Mouse (Mus musculus) midbrain, embryonic 10.5 days (tissue): ENCODE measurements at regions not wholly inside any gene's neighbourhood (a gene's known extent, or its start where the extent isn't known, plus 50 kb on each side); places are given as distances from the start of the nearest gene placed in this dataset.

Experiments used
- DNase-seq: peaks from one replicate; pipeline ENCODE4 v3.0.0-alpha.2; 2017; ENCODE audit warnings: low spot score
- H3K27ac ChIP-seq: fragments of 300-500 bp; sonication (generic); replicated peaks from 2 replicates; pipeline ENCODE4 v1.5.1; 2016; ENCODE audit warnings: mild to moderate bottlenecking
- H3K27me3 ChIP-seq: fragments of 300-500 bp; sonication (generic); 2 replicates; pipeline ENCODE4 v1.6.1; 2016; ENCODE audit warnings: low read depth, mild to moderate bottlenecking; ENCODE audit not compliant: poor library complexity, severe bottlenecking
- H3K36me3 ChIP-seq: fragments of 300-500 bp; sonication (generic); 2 replicates; pipeline ENCODE4 v1.6.1; 2016; ENCODE audit warnings: mild to moderate bottlenecking, moderate library complexity
- H3K4me1 ChIP-seq: fragments of 300-500 bp; sonication (generic); 2 replicates; pipeline ENCODE4 v1.6.1; 2016
- H3K4me3 ChIP-seq: fragments of 300-500 bp; sonication (generic); 2 replicates; pipeline ENCODE4 v1.5.1; 2016; ENCODE audit warnings: mild to moderate bottlenecking, moderate library complexity
- H3K9me3 ChIP-seq: fragments of 300-500 bp; sonication (generic); replicated peaks from 2 replicates; pipeline ENCODE4 v1.6.1; 2016; ENCODE audit warnings: mild to moderate bottlenecking
- WGBS: fragments of 180-500 bp; shearing (Covaris S2); methylation state at CpG from one replicate; pipeline ENCODE4 v1.1.7; 2016; 5-methylcytosine and 5-hydroxymethylcytosine counted together

GRCm38 (mm10) chr1:91632906-91633493, 92.7 kb downstream of the Asb1 start:
- H3K4me1 ChIP-seq = no peaks in the 10 kb centered on the region
- no peaks in the 10 kb centered on the region for H3K36me3 ChIP-seq
- H3K27me3 ChIP-seq = no peaks in the 10 kb centered on the region
- no peak overlapping the region for H3K4me3 ChIP-seq
- WGBS = 86% methylated on average over 15 of the region's 15 CpGs
- H3K27ac ChIP-seq = no peak overlapping the region; the same call in 1 of the 2 replicates
- no peak for DNase-seq
- no peaks in the 10 kb centered on the region for H3K9me3 ChIP-seq

DNA sequence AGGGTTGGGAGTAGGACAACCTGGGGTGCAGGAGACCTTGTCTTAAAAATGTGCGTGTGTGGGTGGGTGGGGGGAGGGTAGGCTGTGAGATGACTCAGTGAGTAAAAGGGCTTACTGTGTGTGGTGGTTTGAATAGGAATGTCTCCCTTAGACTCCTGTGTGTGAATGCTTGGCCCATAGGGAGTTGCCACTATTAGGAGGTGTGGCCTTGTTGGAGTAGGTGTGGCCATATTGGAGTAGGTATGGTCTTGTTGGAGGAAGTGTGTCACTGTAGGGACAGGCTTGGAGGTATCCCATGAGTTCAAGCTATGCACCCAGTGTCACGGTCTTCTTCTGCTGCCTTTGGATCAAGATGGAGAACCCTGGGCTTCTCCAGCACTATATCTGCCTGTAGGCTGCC, 96.2 kb downstream of the Asb1 start:
- DNase-seq = no peak
- Histone ChIP-seq H3K27ac (no peak overlapping the region), H3K36me3 (no peaks in the 10 kb centered on the region), H3K4me3 (no peak overlapping the region), H3K4me1 (no peaks in the 10 kb centered on the region), H3K27me3 (no peaks in the 10 kb centered on the region), H3K9me3 (no peaks in the 10 kb centered on the region)
- 89% methylated on average over 2 of the region's 2 CpGs for WGBS

GRCm38 (mm10) chr1:91640551-91640950, 100.2 kb downstream of the Asb1 start:
- no peaks in the 10 kb centered on the region for H3K9me3 ChIP-seq
- no peak overlapping the region for H3K4me3 ChIP-seq
- H3K27me3 ChIP-seq = no peaks in the 10 kb centered on the region
- no peak overlapping the region for H3K27ac ChIP-seq
- no peaks in the 10 kb centered on the region for H3K36me3 ChIP-seq
- no peak for DNase-seq
- H3K4me1 ChIP-seq = no peaks in the 10 kb centered on the region
- WGBS = 72% methylated on average over 5 of the region's 5 CpGs

- Histone ChIP-seq H3K4me3 (no peak overlapping the region), H3K4me1 (0 out of 2 replicates have a peak, but pooled peaks cover 3% of the 10 kb centered on the region), H3K27ac (no peak overlapping the region), H3K36me3 (no peaks in the 10 kb centered on the region), H3K27me3 (no peaks in the 10 kb centered on the region), H3K9me3 (no peaks in the 10 kb centered on the region)
- no peak for DNase-seq
- WGBS = 84% methylated on average over 13 of the region's 15 CpGs
Observed at GRCm38 (mm10) chr1:91658991-91659441, 118.7 kb downstream of the Asb1 start.

DNA sequence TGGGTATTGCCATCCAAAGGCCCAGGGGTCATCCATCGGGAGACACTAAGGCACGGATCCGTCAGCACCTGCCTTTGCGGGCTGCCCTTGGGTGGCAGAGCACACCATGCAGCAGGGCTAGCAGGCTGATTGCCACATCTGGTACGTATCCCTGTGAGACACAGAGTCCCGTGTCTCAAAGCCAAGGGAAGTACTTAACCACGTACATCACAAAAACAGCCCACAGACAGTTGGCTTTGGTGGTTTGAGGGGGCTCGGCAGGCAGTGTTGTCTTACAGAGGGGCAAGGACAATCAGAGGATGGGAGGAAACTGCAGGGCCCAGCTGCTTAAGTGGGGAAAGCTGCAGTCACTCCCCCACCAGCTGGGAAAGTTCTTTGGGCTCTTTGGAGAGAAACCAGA, 119.1 kb downstream of the Asb1 start:
- H3K4me1 ChIP-seq = peaks cover 7% of the 10 kb centered on the region
- H3K9me3 ChIP-seq = no peaks in the 10 kb centered on the region
- DNase-seq = no peak
- 91% methylated on average over 8 of the region's 8 CpGs for WGBS
- no peaks in the 10 kb centered on the region for H3K36me3 ChIP-seq
- H3K4me3 ChIP-seq = no peak overlapping the region
- H3K27ac ChIP-seq = no peak overlapping the region
- H3K27me3 ChIP-seq = no peaks in the 10 kb centered on the region

- H3K4me3 ChIP-seq = no peak overlapping the region
- no peaks in the 10 kb centered on the region for H3K27me3 ChIP-seq
- no peak overlapping the region for H3K27ac ChIP-seq
- WGBS = 86% methylated on average over 2 of the region's 2 CpGs
- no peaks in the 10 kb centered on the region for H3K36me3 ChIP-seq
- no peaks in the 10 kb centered on the region for H3K9me3 ChIP-seq
- H3K4me1 ChIP-seq = peaks cover 12% of the 10 kb centered on the region
- DNase-seq = no peak
Observed at GRCm38 (mm10) chr1:91663289-91663688, 122.9 kb downstream of the Asb1 start.

- DNase-seq = no peak
- 88% methylated on average over 12 of the region's 12 CpGs for WGBS
- Histone ChIP-seq H3K27me3 (no peaks in the 10 kb centered on the region), H3K36me3 (no peaks in the 10 kb centered on the region), H3K4me1 (peaks cover 8% of the 10 kb centered on the region), H3K4me3 (no peak overlapping the region), H3K9me3 (no peaks in the 10 kb centered on the region), H3K27ac (peak overlapping the region; percentile 33)
Observed at GRCm38 (mm10) chr1:91664622-91665021, 124.3 kb downstream of the Asb1 start.

DNA sequence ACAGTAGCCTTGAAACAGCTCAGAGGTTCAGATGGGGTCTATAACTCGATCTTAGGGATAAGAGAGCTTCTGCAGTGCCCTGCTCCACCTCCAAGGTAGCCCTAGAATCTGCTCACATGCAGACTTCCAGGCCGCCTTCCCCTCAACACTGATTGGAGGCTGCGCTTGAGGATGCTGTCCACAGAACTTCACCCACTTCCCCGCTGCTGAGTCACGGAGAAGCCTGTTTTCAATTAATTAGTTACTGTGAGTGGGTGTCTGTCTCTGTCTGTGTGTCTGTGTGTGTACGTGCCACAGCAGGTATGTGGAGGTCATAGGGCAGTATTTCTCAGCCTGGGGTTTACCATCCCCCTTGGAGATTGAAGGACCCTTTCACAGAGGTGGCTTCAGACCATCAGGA, 128.2 kb downstream of the Asb1 start:
- Histone ChIP-seq H3K36me3 (no peaks in the 10 kb centered on the region), H3K9me3 (no peaks in the 10 kb centered on the region), H3K4me1 (peaks cover 8% of the 10 kb centered on the region), H3K27ac (no peak overlapping the region), H3K4me3 (no peak overlapping the region), H3K27me3 (no peaks in the 10 kb centered on the region)
- 71% methylated on average over 6 of the region's 6 CpGs for WGBS
- no peak for DNase-seq

DNA sequence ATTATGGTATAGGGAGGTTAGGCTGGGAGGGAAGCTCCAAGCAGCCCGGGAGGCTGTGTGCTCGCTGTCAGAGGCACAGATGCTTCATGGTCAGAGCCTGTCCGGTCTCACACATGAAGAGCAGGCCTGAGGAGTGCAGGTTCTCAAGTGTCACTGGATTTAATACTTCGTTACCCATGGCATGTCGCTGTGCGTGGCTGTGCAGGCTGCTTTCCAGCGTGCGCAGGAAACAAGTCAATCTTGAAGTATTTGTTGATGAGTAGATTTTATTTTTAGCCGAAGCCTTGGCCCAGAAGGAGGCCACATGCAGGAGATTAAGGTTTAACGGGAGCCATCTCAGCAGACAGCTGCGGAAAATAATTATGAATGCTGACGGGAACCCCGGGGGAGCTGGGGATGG, 130.3 kb upstream of the Twist2 start:
- H3K4me3 ChIP-seq = no peak overlapping the region
- no peaks in the 10 kb centered on the region for H3K4me1 ChIP-seq
- H3K36me3 ChIP-seq = no peaks in the 10 kb centered on the region
- H3K27ac ChIP-seq = no peak overlapping the region
- H3K27me3 ChIP-seq = no peaks in the 10 kb centered on the region
- no peak for DNase-seq
- no peaks in the 10 kb centered on the region for H3K9me3 ChIP-seq
- 88% methylated on average over 13 of the region's 13 CpGs for WGBS

GRCm38 (mm10) chr1:91674082-91674655, 127.1 kb upstream of the Twist2 start:
- no peak overlapping the region for H3K4me3 ChIP-seq
- H3K36me3 ChIP-seq = no peaks in the 10 kb centered on the region
- 91% methylated on average over 6 of the region's 6 CpGs for WGBS
- no peak overlapping the region for H3K27ac ChIP-seq
- DNase-seq = no peak
- H3K4me1 ChIP-seq = no peaks in the 10 kb centered on the region
- H3K27me3 ChIP-seq = no peaks in the 10 kb centered on the region
- no peaks in the 10 kb centered on the region for H3K9me3 ChIP-seq

DNA sequence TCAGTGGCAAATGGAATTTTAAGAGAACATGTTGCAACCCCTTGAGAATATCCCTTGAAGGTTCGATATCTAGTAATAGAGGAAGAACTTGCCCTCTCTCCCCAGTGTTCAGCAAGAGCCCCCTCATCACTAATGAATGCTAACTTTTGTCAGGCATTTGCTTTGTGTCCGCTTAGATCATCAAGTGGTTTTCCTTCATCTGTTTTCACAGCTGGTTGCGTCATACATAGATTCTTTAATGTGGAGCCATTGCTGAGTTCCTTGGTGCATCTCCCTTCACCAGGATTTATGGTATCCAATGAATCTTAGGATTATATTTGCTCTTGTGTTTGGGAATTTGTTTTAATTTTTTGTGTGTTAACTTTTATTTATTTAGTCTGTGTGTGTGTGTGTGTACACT, 124.2 kb upstream of the Twist2 start:
- Histone ChIP-seq H3K36me3 (no peaks in the 10 kb centered on the region), H3K9me3 (no peaks in the 10 kb centered on the region), H3K4me3 (no peak overlapping the region), H3K4me1 (no peaks in the 10 kb centered on the region), H3K27me3 (no peaks in the 10 kb centered on the region), H3K27ac (no peak overlapping the region)
- WGBS = 83% methylated on average over 3 of the region's 3 CpGs
- no peak for DNase-seq

DNA sequence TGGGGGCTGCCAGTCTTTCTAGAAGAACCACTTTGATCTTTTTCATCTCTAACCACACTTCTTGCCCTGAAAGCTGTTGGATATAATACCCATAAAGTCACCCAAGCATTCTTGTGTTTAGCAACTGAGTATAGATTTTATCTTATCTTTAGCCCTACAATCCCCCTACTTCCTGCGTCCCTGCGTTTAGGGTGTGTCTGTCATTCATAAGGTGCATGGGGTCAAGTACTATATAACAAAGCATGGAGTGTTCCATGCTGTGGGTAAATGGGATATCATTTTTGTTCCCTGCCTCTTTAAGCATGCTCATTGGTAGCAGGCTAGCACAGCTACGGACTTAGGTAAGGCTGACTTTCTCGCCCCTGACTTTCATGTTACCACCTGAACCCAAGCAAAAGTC, 122.5 kb upstream of the Twist2 start:
- Histone ChIP-seq H3K9me3 (no peaks in the 10 kb centered on the region; the same call in 1 of the 2 replicates), H3K4me3 (no peak overlapping the region), H3K4me1 (no peaks in the 10 kb centered on the region), H3K27ac (no peak overlapping the region), H3K36me3 (no peaks in the 10 kb centered on the region), H3K27me3 (no peaks in the 10 kb centered on the region)
- 85% methylated on average over 4 of the region's 4 CpGs for WGBS
- DNase-seq = no peak

GRCm38 (mm10) chr1:91685031-91685430, 116.2 kb upstream of the Twist2 start:
- no peaks in the 10 kb centered on the region for H3K27me3 ChIP-seq
- WGBS = 75% methylated on average over 9 of the region's 9 CpGs
- H3K9me3 ChIP-seq = no peaks in the 10 kb centered on the region; the same call in 1 of the 2 replicates
- H3K4me3 ChIP-seq = no peak overlapping the region
- H3K27ac ChIP-seq = no peak overlapping the region
- H3K4me1 ChIP-seq = peaks cover 4% of the 10 kb centered on the region
- DNase-seq = peak; percentile 14
- H3K36me3 ChIP-seq = no peaks in the 10 kb centered on the region
